In the genomic region with DNA sequence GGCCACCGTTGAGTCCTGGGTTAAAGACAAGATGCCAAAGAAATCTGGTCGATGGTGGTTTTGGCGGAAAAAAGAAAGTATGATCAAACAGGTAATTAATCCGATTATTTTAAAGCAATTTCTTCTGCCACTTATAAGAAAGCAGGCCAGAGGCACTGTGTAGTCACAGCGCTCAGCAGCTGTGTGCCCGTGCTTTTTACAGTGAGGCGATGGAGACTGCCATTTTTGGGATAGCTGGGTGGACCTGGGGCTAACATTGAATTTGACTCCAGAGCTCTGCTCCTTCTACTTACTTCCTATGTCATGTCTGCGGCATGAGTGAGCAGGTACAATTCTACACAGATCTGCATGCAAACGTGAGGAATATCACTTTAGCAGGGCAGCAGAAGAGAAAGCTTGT, we compare ENCODE assay signal across 26 mouse cellular contexts.
"Had no signal": no experiment of that assay in that cellular context is flagged by ENCODE, and none has a peak within 500 bp of the region (broad histone marks: within the 10 kb centered on the region; RNA-seq: fewer than 3 reads in every experiment).

No protein-coding gene starts in this region.

- H3K9me3 ChIP-seq: heart, embryonic 13.5 days; heart, embryonic 15.5 days; hindbrain, embryonic 10.5 days; hindbrain, embryonic 12.5 days; intestine, embryonic 15.5 days; limb, embryonic 10.5 days; limb, embryonic 12.5 days had no signal

- H3K9ac ChIP-seq: heart, embryonic 13.5 days; heart, embryonic 15.5 days; hindbrain, embryonic 12.5 days; hindbrain, embryonic 14.5 days; intestine, embryonic 15.5 days; limb, embryonic 12.5 days had no signal

- ATAC-seq: forebrain, embryonic 16.5 days; hindbrain, embryonic 16.5 days; inflammation-experienced regulatory T-cells, adult 6 months; intestine, embryonic 15.5 days; intestine, postnatal 0 days had no signal

- DNase-seq: gastrocnemius, adult 2 months; gastrocnemius, postnatal 10 days; gastrocnemius, postnatal 25 days; heart, adult 2 months; heart, postnatal 14 days; heart, postnatal 36 days; kidney, adult 18-20 months; kidney, adult 8-10 months; kidney, postnatal 10 days; kidney, postnatal 25 days; kidney, postnatal 4 days had no signal

- H3K4me3 ChIP-seq: gastrocnemius, adult 2 months; heart, adult 2 months; heart, embryonic 13.5 days; heart, embryonic 15.5 days; hindbrain, embryonic 10.5 days; hindbrain, embryonic 12.5 days; intestine, embryonic 15.5 days; layer of hippocampus, adult 2 months; left cerebral cortex, adult 2 months; limb, embryonic 10.5 days; limb, embryonic 12.5 days had no signal

- H3K27ac ChIP-seq: gastrocnemius, adult 2 months; heart, adult 2 months; heart, embryonic 13.5 days; heart, embryonic 15.5 days; hindbrain, embryonic 10.5 days; hindbrain, embryonic 12.5 days; hindbrain, embryonic 14.5 days; intestine, embryonic 15.5 days; layer of hippocampus, adult 2 months; left cerebral cortex, adult 2 months; limb, embryonic 10.5 days; limb, embryonic 12.5 days had no signal

- H3K4me2 ChIP-seq: heart, embryonic 11.5 days; heart, embryonic 13.5 days; heart, embryonic 15.5 days; hindbrain, embryonic 12.5 days; hindbrain, embryonic 14.5 days; intestine, embryonic 15.5 days; limb, embryonic 12.5 days had no signal

- H3K27me3 ChIP-seq: heart, embryonic 13.5 days; heart, embryonic 15.5 days; hindbrain, embryonic 12.5 days; intestine, embryonic 15.5 days; limb, embryonic 12.5 days had no signal

- H3K4me1 ChIP-seq: heart, embryonic 15.5 days; hindbrain, embryonic 10.5 days; hindbrain, embryonic 12.5 days; intestine, embryonic 15.5 days; limb, embryonic 10.5 days; limb, embryonic 12.5 days had no signal
